Mouse (Mus musculus): Measurements from ENCODE around the gene Mccc1. TPM values are rescaled to one million over a fixed set of nuclear protein-coding genes. Genes with fewer than 3 reads are reported as not detected.

The Mccc1 gene
- total and polyA plus RNA-seq, 3 experiments = 10.0 to 30.0 (median 13.4) TPM

- Histone ChIP-seq H3K36me3 (replicated peaks in 1 of 2; ENCODE audit: control insufficient read depth in 1 of 2, insufficient read depth in 1 of 2, low read length in 1 of 2) (no peaks in the 10 kb centered on the region), H3K9ac (ENCODE audit: insufficient read depth, low read depth) (no peak overlapping the region), H3K4me1 (ENCODE audit: control insufficient read depth in 1 of 2, insufficient read depth in 2 of 2) (peaks cover 3 to 10% of the 10 kb centered on the region in 2 experiments), H3K4me2 (ENCODE audit: insufficient read depth, low read depth, poor library complexity, severe bottlenecking) (peak overlapping the region; percentile 32), H3K27ac (ENCODE audit: insufficient read depth, low read depth) (no peak overlapping the region), H3K79me2 (replicated peaks; ENCODE audit: control insufficient read depth, extremely low read depth, insufficient read depth, poor library complexity, severe bottlenecking) (no peaks in the 10 kb centered on the region), H3K4me3 (replicated peaks in 1 of 3; ENCODE audit: low read depth in 2 of 3, low read length in 2 of 3, poor library complexity in 1 of 3) (no peak overlapping the region), H3K9me3 (replicated peaks; ENCODE audit: low read length) (no peaks in the 10 kb centered on the region), H3K27me3 (replicated peaks) (no peaks in the 10 kb centered on the region)
- dilution Hi-C loops (cut with MboI; ENCODE audit: extremely low pct_ligation_motif_present, extremely low pct_unique_long_range_greater_than_20kb, low sequenced_read_pairs) (no loop called here), in situ Hi-C loops (cut with MboI; ENCODE audit: low pct_ligation_motif_present, low pct_unique_long_range_greater_than_20kb, low sequenced_read_pairs) (no loop called here)
- DNase-seq (ENCODE audit: extremely low read depth) = peak; percentile 58
- TF ChIP-seq POLR2AphosphoS2 (IDR thresholded peaks at IDR 0.05; ENCODE audit: low read depth, low read length) (no peak), CTCF (conservative IDR thresholded peaks at IDR 0.05 in 1 of 2, IDR thresholded peaks at IDR 0.05 in 1 of 2; ENCODE audit: low read depth in 2 of 2, low read length in 2 of 2) (no peak), JUND (conservative IDR thresholded peaks at IDR 0.05; ENCODE audit: low read depth, low read length) (no peak), ELF1 (IDR thresholded peaks at IDR 0.05; ENCODE audit: low read depth, low read length) (peak; percentile 48; the same call in 1 of the 2 replicates), PAX5 (IDR thresholded peaks at IDR 0.05; ENCODE audit: low read length) (no peak), TCF12 (IDR thresholded peaks at IDR 0.05; ENCODE audit: low read depth, low read length) (no peak), UBTF (IDR thresholded peaks at IDR 0.05; ENCODE audit: low read depth, low read length) (no peak), ETS1 (conservative IDR thresholded peaks at IDR 0.05; ENCODE audit: low read depth, low read length) (no peak), MAFK (IDR thresholded peaks at IDR 0.05; ENCODE audit: insufficient replicate concordance, low read length) (no peak), BHLHE40 (IDR thresholded peaks at IDR 0.05; ENCODE audit: low read depth, low read length) (peak; percentile 65), KAT2A (IDR thresholded peaks at IDR 0.05; ENCODE audit: insufficient replicate concordance, low read length) (no peak), EP300 (IDR thresholded peaks at IDR 0.05; ENCODE audit: low read length) (peak; percentile 26; the same call in 1 of the 2 replicates), USF1 (IDR thresholded peaks at IDR 0.05; ENCODE audit: low read depth, low read length) (no peak), ZC3H11A (IDR thresholded peaks at IDR 0.05; ENCODE audit: low read depth, low read length) (no peak), MAZ (IDR thresholded peaks at IDR 0.05; ENCODE audit: low read depth, low read length) (no peak), CHD1 (IDR thresholded peaks at IDR 0.05; ENCODE audit: low read depth, low read length) (no peak), ZKSCAN1 (IDR thresholded peaks at IDR 0.05; ENCODE audit: borderline replicate concordance, low read depth, low read length) (no peak), HCFC1 (IDR thresholded peaks at IDR 0.05; ENCODE audit: low read depth, low read length) (no peak), NRF1 (IDR thresholded peaks at IDR 0.05; ENCODE audit: low read depth, low read length) (no peak), SIN3A (IDR thresholded peaks at IDR 0.05; ENCODE audit: low read length) (no peak), MEF2A (IDR thresholded peaks at IDR 0.05; ENCODE audit: borderline replicate concordance, low read depth, low read length) (no peak), E2F4 (IDR thresholded peaks at IDR 0.05; ENCODE audit: insufficient replicate concordance, low read depth, low read length) (no peak), USF2 (conservative IDR thresholded peaks at IDR 0.05; ENCODE audit: low read depth, low read length) (no peak), MYC (IDR thresholded peaks at IDR 0.05; ENCODE audit: low read depth, low read length) (no peak), SMC3 (IDR thresholded peaks at IDR 0.05; ENCODE audit: low read depth, low read length) (no peak), RCOR1 (conservative IDR thresholded peaks at IDR 0.05; ENCODE audit: low read depth, low read length) (no peak)
Measured at GRCm38 (mm10) chr3:36025732-36026131, 25.3 kb upstream of the Mccc1 start.
